9 mouse cellular contexts compared by ENCODE assay signal in genomic region chr5:18043022-18043421, GRCm38 (mm10).
DNase-seq lines count a peak whose midpoint lies in the region; TF ChIP-seq lines count a peak whose summit lies in the region.
"Had no signal": no experiment of that assay in that cellular context is flagged by ENCODE, and none has a peak within 500 bp of the region (broad histone marks: within the 10 kb centered on the region; RNA-seq: fewer than 3 reads in every experiment).

No protein-coding gene starts in this region.

- peak; percentile 89 for TF ChIP-seq CTCF in gastrocnemius, adult 2 months (IDR thresholded peaks at IDR 0.05)
- peak; percentile 53; the same call in 1 of the 2 replicates for TF ChIP-seq CTCF in lung, adult 2 months (IDR thresholded peaks at IDR 0.05; ENCODE audit: insufficient read depth, low read length)

- H3K4me3 ChIP-seq in gastrocnemius, adult 2 months, result no peak overlapping the region
- H3K4me3 ChIP-seq in lung, adult 2 months (replicated peaks; ENCODE audit: extremely low read depth, low read depth, low read length), result no peak overlapping the region
- H3K4me3 ChIP-seq: heart, embryonic 13.5 days had no signal

- DNase-seq in 3T3-L1 (ENCODE audit: low read depth, low spot score) (peak; percentile 82), ES-CJ7 (ENCODE audit: low read depth, low spot score) (peak; percentile 66)
- peak; percentile 21 for DNase-seq in cerebellum, adult 9-10 months
- DNase-seq in gastrocnemius, adult 2 months, result peak; percentile 80
- DNase-seq in kidney, adult 9 months, result peak; percentile 71
- DNase-seq in lung, adult 2 months, result peak; percentile 64
- peak; percentile 21 for DNase-seq in retina, postnatal 7 days (ENCODE audit: low read depth, low spot score)
- peak; percentile 25 to 72 for DNase-seq in urinary bladder, postnatal 4 days (ENCODE audit: low spot score in 2 of 2)

- intact Hi-C loops in gastrocnemius, adult 2 months (cut with DNase I), result loop anchor here (1.0 kb wide), 1 partner anchor 227 kb away; no protein-coding TSS in a partner anchor

- TF ChIP-seq POLR2A in lung, adult 2 months (IDR thresholded peaks at IDR 0.05; ENCODE audit: borderline replicate concordance, extremely low read depth, low read depth, low read length), result no peak

- no peak overlapping the region for H3K27ac ChIP-seq in gastrocnemius, adult 2 months
- H3K27ac ChIP-seq: heart, embryonic 13.5 days had no signal

- no peaks in the 10 kb centered on the region for H3K4me1 ChIP-seq in lung, adult 2 months (ENCODE audit: control insufficient read depth, insufficient read depth, low read length)
- H3K4me1 ChIP-seq: heart, embryonic 13.5 days had no signal

- WGBS in lung, adult 2 months, result 1% methylated on average over 2 of the region's 2 CpGs

Comparison
In these comparisons a context has a peak if more than half of its experiments do, and no peak if none do; other contexts are left out.
1. DNase-seq: peak in every context shown above with its lines; median percentile 82 in 3T3-L1; 80 in gastrocnemius, adult 2 months; 71 in kidney, adult 9 months; 66 in ES-CJ7; 64 in lung, adult 2 months; 48 in urinary bladder, postnatal 4 days; 21 in cerebellum, adult 9-10 months; 21 in retina, postnatal 7 days.